Mouse (Mus musculus) kidney, embryonic 16.5 days (tissue): Measurements from ENCODE around the gene Rrm2. TPM values are rescaled to one million over a fixed set of nuclear protein-coding genes. Genes with fewer than 3 reads are reported as not detected.

ENCODE experiments used
- ATAC-seq: fragments of 200-750 bp; cut with Nextera tagmentation; 2 replicates; pipeline ENCODE4 v1.8.0; 2017; ENCODE audit warnings: moderate TSS enrichment; ENCODE audit not compliant: low FRiP score, low TSS enrichment
- H3K27ac ChIP-seq: fragments of 300-500 bp; sonication (generic); 2 replicates; pipeline ENCODE4 v1.5.1; 2014; ENCODE audit warnings: low read length
- H3K27me3 ChIP-seq: fragments of 300-500 bp; sonication (generic); 2 replicates; pipeline ENCODE4 v1.6.1; 2014; ENCODE audit warnings: low read length, control low read depth, mixed read lengths; ENCODE audit not compliant: insufficient read depth
- H3K36me3 ChIP-seq: fragments of 300-500 bp; sonication (generic); 2 replicates; pipeline ENCODE4 v1.6.1; 2014; ENCODE audit warnings: low read length, control low read depth, mixed read lengths; ENCODE audit not compliant: insufficient read depth
- H3K4me1 ChIP-seq: fragments of 300-500 bp; sonication (generic); 2 replicates; pipeline ENCODE4 v1.6.1; 2014; ENCODE audit warnings: low read length, control low read depth, mixed read lengths; ENCODE audit not compliant: insufficient read depth
- H3K4me2 ChIP-seq: fragments of 300-500 bp; sonication (generic); replicated peaks from 2 replicates; pipeline ENCODE4 v1.6.1; 2014; ENCODE audit warnings: low read depth, low read length
- H3K4me3 ChIP-seq: fragments of 300-500 bp; sonication (generic); 2 replicates; pipeline ENCODE4 v1.5.1; 2014; ENCODE audit warnings: mild to moderate bottlenecking, low read length
- H3K9ac ChIP-seq: fragments of 300-500 bp; sonication (generic); replicated peaks from 2 replicates; pipeline ENCODE4 v1.6.1; 2014; ENCODE audit warnings: low read length
- H3K9me3 ChIP-seq: fragments of 300-500 bp; sonication (generic); 2 replicates; pipeline ENCODE4 v1.6.1; 2016; ENCODE audit warnings: low read length, control low read depth
- WGBS: fragments of 180-500 bp; shearing (Covaris S2); extraction: QIAGEN DNeasy Blood & Tissue Kit; methylation state at CpG from one replicate; pipeline ENCODE4 v1.1.7; 2014; 5-methylcytosine and 5-hydroxymethylcytosine counted together
- polyA plus RNA-seq: library from polyadenylated mRNA; unstranded; fragments of >200 nt; fragmentation: Nextera tagmentation; extraction: Ambion mirVana; gene quantifications from 2 replicates; pipeline ENCODE4 v1.2.1, GENCODE M21; 2015

Gene Rrm2
- polyA plus RNA-seq, result 215 and 225 TPM in 2 replicates

DNA sequence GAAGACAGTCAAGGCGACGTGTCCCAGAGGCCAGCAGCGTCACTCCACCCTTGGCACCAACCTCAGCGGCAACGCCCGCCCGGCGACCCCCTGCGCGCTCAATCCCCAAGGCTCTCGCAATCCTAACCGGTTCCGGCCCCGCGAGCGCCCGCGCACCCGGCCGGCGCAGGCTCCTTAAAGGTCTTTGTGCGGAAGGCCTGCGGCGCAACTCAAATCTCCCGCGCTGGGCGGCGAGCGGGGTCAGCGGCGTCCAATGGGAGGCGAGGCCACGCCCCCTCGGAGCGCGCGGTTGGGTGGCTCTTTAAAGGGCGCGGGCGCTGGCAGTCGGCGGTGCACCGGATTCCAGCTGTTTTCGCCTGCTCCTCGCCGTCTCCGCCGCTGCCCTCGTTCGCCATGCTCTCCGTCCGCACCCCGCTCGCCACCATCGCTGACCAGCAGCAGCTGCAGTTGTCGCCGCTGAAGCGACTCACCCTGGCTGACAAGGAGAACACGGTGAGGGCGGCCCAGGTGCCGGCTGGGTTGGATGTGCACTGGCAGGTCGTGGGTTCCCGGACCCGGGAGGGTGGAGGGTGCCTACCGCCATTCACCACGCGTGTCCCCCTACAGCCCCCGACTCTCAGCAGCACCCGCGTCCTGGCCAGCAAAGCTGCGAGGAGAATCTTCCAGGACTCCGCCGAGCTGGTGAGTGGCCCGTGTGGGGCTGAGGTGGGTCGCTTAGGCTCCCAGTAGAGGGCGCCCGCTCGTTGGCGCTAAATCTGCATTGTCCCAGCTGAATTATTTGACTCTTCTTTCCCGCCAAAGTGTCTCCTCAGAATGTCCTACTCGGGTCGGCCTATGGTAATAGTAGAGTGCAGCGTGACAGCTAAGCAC, at the start of gene Rrm2:
TSS of gene Rrm2 (plus strand) at position 288 of the 870 bp plus-strand sequence.
- peak; percentile 90 for ATAC-seq
- Histone ChIP-seq H3K9me3 (no peaks in the 10 kb centered on the region), H3K4me3 (peak within 1 kb of the TSS; percentile 94), H3K27ac (peak within 1 kb of the TSS; percentile 90), H3K4me1 (peaks cover 37% of the 10 kb centered on the region), H3K27me3 (no peaks in the 10 kb centered on the region), H3K4me2 (peak within 1 kb of the TSS; percentile 76), H3K9ac (peak within 1 kb of the TSS; percentile 89), H3K36me3 (peaks cover 26% of the 10 kb centered on the region)
- WGBS, result under 1% methylated on average over 83 of the region's 83 CpGs

DNA sequence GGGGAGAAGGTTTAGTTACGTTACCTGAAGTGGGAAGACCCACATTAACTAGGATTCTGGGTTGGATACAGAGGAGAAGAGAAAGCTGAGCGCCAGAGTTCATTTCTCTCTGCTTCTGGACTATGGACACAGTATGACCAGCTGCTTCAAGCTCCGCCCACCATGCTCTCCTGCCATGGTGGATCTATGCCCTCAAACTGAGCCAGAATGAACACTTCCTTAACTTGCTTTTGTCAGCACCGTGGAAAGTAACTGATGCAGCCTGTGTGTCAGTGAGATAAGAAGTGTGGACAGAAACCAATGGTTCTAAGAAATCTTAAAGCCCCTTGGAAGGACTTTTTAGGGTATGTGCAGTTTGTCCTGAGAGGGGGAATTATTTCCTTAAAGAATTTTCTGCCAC, 49.0 kb upstream of the Rrm2 start:
- H3K27me3 ChIP-seq, result no peaks in the 10 kb centered on the region
- no peak overlapping the region for H3K9ac ChIP-seq
- H3K36me3 ChIP-seq, result peaks cover 55% of the 10 kb centered on the region
- no peaks in the 10 kb centered on the region for H3K9me3 ChIP-seq
- H3K27ac ChIP-seq, result no peak overlapping the region
- ATAC-seq, result no peak
- WGBS, result 90% methylated on average over 4 of the region's 4 CpGs
- no peak overlapping the region for H3K4me3 ChIP-seq
- H3K4me2 ChIP-seq, result no peak overlapping the region
- peaks cover 18% of the 10 kb centered on the region for H3K4me1 ChIP-seq

DNA sequence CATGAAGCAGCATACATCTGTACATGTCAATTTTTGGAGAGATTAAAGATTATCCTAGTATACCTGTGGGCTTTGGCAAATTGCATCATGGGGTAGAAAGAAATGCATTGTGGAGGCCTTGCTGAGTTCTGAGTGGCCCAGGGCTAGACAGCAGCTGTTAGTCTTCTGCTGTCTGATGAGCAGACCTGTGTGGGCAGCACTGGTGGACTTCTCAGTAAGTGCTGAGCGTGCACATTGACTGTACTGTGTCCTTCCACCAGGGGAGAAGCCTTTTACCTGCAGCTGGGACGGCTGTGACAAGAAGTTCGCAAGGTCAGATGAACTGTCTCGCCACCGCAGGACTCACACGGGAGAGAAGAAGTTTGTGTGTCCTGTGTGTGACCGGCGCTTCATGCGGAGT, 48.1 kb upstream of the Rrm2 start:
- Histone ChIP-seq H3K9ac (no peak overlapping the region), H3K4me1 (peaks cover 14% of the 10 kb centered on the region), H3K27me3 (no peaks in the 10 kb centered on the region), H3K4me3 (no peak overlapping the region), H3K9me3 (no peaks in the 10 kb centered on the region), H3K36me3 (peaks cover 52% of the 10 kb centered on the region), H3K4me2 (no peak overlapping the region), H3K27ac (no peak overlapping the region)
- WGBS, result 80% methylated on average over 9 of the region's 9 CpGs
- ATAC-seq, result no peak

DNA sequence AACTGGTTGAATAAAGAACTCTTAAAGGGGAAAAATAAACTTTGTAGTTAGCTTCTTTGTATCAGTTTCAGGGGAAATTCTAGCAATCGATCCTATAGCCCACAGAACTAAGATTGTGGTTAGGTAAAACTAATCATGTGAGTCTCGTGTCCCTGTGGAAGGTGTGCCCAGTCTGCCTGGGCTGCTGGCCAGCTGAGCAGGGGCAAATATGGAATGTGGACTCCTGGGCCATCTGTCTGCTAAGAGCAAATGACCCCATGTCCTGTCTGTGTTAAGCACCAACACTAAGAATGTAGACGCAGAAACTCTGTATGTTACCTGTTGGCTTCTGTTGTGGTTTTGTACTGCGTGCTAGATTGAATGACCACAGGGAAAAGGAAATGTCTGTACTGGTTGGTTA, 46.9 kb upstream of the Rrm2 start:
- Histone ChIP-seq H3K36me3 (peaks cover 49% of the 10 kb centered on the region), H3K27me3 (no peaks in the 10 kb centered on the region), H3K4me3 (no peak overlapping the region), H3K27ac (no peak overlapping the region), H3K9ac (no peak overlapping the region), H3K9me3 (no peaks in the 10 kb centered on the region), H3K4me2 (no peak overlapping the region), H3K4me1 (peaks cover 11% of the 10 kb centered on the region)
- WGBS, result 82% methylated on average over 4 of the region's 4 CpGs
- ATAC-seq, result no peak

DNA sequence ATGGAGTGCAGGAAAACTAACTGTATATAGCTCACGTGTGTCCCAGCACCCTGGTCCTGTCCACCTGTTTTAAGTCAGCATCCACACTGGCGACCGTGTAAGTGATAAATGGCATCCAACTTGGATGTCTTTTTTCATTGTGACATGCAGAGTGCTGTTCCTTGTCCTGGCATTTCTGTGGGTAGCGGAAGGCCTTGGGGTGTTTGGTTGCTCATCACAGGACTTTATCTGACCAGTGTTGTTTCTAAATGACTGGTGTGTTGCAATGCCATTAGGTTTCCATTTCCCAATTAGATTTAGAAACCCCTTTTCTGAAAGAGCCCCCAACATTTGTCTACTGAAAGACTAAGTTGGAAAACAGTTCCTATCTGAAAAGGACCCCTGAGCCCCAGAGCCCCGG, 45.9 kb upstream of the Rrm2 start:
- Histone ChIP-seq H3K27me3 (no peaks in the 10 kb centered on the region), H3K36me3 (peaks cover 50% of the 10 kb centered on the region), H3K9ac (no peak overlapping the region), H3K9me3 (no peaks in the 10 kb centered on the region), H3K4me2 (no peak overlapping the region), H3K4me1 (peaks cover 3% of the 10 kb centered on the region; the same call in 1 of the 2 replicates), H3K4me3 (no peak overlapping the region), H3K27ac (no peak overlapping the region)
- 84% methylated on average over 5 of the region's 5 CpGs for WGBS
- no peak for ATAC-seq

DNA sequence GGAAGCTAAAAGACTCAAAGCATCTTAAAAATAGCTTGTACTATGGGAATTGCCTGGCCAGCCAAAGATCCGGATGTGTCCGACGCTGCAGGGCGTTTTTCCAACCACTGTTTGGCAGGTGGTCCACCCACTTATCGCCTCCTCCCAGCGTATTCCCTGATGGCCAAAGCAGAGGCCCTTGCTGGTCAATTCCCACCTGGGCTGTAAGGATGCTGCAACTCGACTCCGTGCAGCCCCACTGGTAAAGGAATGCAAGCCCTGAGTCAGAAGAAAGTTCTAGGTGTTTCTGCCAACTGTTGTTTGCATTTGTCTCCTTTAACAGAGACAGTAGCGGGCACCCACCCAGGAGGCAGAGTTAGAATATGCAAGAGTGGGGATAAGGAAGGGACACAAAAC, 27.9 kb upstream of the Rrm2 start:
- Histone ChIP-seq H3K27ac (peak overlapping the region; percentile 86), H3K4me1 (peaks cover 28% of the 10 kb centered on the region), H3K9me3 (no peaks in the 10 kb centered on the region), H3K9ac (peak overlapping the region; percentile 82), H3K4me2 (peak overlapping the region; percentile 92), H3K4me3 (peak overlapping the region; percentile 63), H3K36me3 (no peaks in the 10 kb centered on the region), H3K27me3 (peaks cover 11% of the 10 kb centered on the region; the same call in 1 of the 2 replicates)
- WGBS, result 12% methylated on average over 9 of the region's 9 CpGs
- ATAC-seq, result peak; percentile 0; the same call in 1 of the 2 replicates

DNA sequence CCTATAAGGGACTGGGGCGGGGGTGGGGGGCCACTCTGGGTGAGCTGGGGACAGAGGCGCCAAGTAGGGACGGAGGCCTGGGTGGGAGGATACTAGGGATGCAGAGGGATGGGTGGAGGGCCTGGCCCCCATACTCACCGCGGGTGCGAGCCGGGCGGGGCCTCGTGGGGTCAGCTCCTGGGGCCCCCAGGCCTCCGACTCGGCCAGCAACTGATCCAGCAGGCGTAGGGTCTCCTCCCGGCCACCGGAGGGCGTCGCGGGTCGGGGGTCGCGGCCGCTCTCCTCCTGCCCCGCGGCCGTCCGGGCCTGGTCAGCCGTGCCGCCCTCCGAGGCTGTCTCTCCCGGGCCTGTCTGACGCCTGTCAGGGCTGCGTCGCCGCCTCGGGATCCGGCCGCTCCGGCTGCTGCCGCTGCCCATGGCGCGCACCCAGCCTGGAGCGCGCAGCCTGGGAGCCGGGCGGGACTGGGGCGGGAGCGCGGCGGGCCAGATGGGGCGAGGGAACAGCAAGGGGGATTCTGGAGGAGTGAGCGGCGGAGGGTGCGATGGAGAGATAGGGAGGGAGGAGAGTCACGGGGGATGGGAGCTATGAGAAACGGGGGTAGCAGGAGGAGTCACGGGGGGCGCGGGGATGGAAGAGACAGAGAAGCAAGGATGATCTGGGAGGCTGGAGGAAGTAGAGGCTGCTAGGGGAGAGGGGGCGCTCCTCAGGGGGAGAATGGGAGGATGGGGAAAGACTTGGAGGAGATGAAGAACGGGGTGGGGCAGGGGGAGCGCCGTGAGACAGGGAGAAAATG, 27.4 kb upstream of the Rrm2 start:
- Histone ChIP-seq H3K9ac (peak overlapping the region; percentile 82), H3K27ac (peak overlapping the region; percentile 86), H3K36me3 (no peaks in the 10 kb centered on the region), H3K4me2 (peak overlapping the region; percentile 92), H3K4me1 (peaks cover 32% of the 10 kb centered on the region), H3K9me3 (no peaks in the 10 kb centered on the region), H3K4me3 (peak overlapping the region; percentile 63), H3K27me3 (peaks cover 11% of the 10 kb centered on the region; the same call in 1 of the 2 replicates)
- ATAC-seq, result peak; percentile 19
- under 1% methylated on average over 54 of the region's 61 CpGs for WGBS

DNA sequence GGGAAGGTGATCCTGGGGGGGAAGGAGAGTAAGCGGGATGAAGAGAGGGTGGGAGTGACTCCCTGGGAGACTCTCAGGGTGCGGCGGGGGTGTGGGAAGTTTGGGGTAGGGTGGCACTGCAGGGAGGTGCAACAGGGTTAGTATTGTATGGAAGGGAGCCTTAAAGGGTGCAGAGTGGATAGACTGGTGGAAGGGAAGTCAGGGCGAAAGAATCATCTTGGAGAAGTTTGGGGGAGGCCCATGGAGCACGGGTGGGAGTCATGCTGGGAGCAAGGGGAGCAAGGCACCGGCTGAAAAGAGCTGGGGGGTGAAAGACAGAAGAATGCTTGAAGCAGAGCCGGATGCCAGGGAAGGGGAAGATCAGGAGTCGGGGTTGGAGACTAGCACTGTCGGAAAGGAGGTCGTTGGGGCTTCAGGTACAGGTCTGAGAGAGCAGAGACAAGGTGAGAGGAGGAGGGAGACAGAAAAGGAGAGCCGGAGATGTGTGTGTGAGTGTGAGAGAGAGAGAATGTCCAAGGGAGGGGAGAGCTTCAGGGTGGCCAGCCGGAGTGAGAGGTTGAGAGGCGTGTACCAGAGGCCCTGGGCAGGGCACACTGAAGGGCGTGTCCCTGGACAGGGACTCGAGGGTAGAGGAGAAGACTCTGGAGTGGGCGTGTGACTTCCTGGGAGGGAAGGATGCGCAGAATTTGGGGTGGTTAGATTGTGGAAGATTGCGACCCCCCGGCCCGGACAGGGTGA, 26.6 kb upstream of the Rrm2 start, which contains the start of gene Cys1:
TSS of gene Cys1 (minus strand) at position 528 of the 738 bp plus-strand sequence.
- Histone ChIP-seq H3K4me2 (peak within 1 kb of the TSS; percentile 92), H3K4me3 (peak within 1 kb of the TSS; percentile 63), H3K36me3 (no peaks in the 10 kb centered on the region), H3K27me3 (peaks cover 11% of the 10 kb centered on the region; the same call in 1 of the 2 replicates), H3K9me3 (no peaks in the 10 kb centered on the region), H3K9ac (peak within 1 kb of the TSS; percentile 82), H3K27ac (peak within 1 kb of the TSS; percentile 86), H3K4me1 (peaks cover 34% of the 10 kb centered on the region)
- 4% methylated on average over 20 of the region's 20 CpGs for WGBS
- peak; percentile 46 for ATAC-seq

DNA sequence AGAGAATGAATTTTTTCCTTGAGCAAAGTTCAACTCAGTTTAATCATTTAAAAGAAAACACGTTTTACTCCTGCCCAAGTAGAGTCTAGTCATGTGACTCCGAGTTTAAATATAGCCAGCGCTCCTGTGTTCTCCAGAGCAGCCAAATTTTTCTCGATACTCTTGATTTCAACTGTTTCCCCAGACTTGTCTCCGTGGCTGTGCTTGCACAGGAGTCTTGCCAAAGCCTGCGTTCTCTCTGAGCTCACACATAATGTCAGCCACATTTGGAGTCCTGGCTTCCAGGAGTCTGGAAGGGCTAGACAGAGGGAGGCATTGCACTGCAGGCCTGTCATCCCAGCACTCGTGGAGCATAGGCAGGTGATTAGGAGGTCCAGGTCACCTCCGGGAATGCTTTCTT, 25.5 kb upstream of the Rrm2 start:
- WGBS, result 37% methylated on average over 8 of the region's 8 CpGs
- Histone ChIP-seq H3K36me3 (no peaks in the 10 kb centered on the region), H3K27me3 (peaks cover 11% of the 10 kb centered on the region; the same call in 1 of the 2 replicates), H3K9ac (peak overlapping the region; percentile 8), H3K4me2 (peak overlapping the region; percentile 92), H3K4me1 (peaks cover 42% of the 10 kb centered on the region), H3K27ac (peak overlapping the region; percentile 86), H3K9me3 (no peaks in the 10 kb centered on the region), H3K4me3 (no peak overlapping the region; the same call in 1 of the 2 replicates)
- no peak for ATAC-seq
